Mouse (Mus musculus) heart, embryonic 16.5 days (tissue): ENCODE data around the gene Slc25a38. TPM values are rescaled to one million over a fixed set of nuclear protein-coding genes. Genes with fewer than 3 reads are reported as not detected.

ENCODE experiments used
- ATAC-seq: fragments of 200-750 bp; cut with Nextera tagmentation; replicated peaks from 2 replicates; pipeline ENCODE4 v1.8.0; 2017; ENCODE audit warnings: moderate number of reproducible peaks; ENCODE audit not compliant: insufficient read depth, low FRiP score; ENCODE audit errors: extremely low read depth
- H3K27ac ChIP-seq: fragments of 300-500 bp; sonication (generic); 2 replicates; pipeline ENCODE4 v1.5.1; 2014; ENCODE audit warnings: mild to moderate bottlenecking, low read length, control low read depth, moderate library complexity
- H3K27me3 ChIP-seq: fragments of 300-500 bp; sonication (generic); 2 replicates; pipeline ENCODE4 v1.6.1; 2014; ENCODE audit warnings: low read length, mixed read lengths; ENCODE audit not compliant: control insufficient read depth, insufficient read depth
- H3K36me3 ChIP-seq: fragments of 300-500 bp; sonication (generic); 2 replicates; pipeline ENCODE4 v1.6.1; 2014; ENCODE audit not compliant: control insufficient read depth, insufficient read depth
- H3K4me1 ChIP-seq: fragments of 300-500 bp; sonication (generic); 2 replicates; pipeline ENCODE4 v1.6.1; 2014; ENCODE audit warnings: low read length, mixed read lengths; ENCODE audit not compliant: control insufficient read depth, insufficient read depth
- H3K4me2 ChIP-seq: fragments of 300-500 bp; sonication (generic); 2 replicates; pipeline ENCODE4 v1.6.1; 2014; ENCODE audit warnings: low read depth, mild to moderate bottlenecking, control low read depth, low read length
- H3K4me3 ChIP-seq: fragments of 300-500 bp; sonication (generic); 2 replicates; pipeline ENCODE4 v1.5.1; 2014; ENCODE audit warnings: mild to moderate bottlenecking, control low read depth, low read length
- H3K9ac ChIP-seq: fragments of 300-500 bp; sonication (generic); 2 replicates; pipeline ENCODE4 v1.6.1; 2014; ENCODE audit warnings: low read length, control low read depth
- H3K9me3 ChIP-seq: fragments of 300-500 bp; sonication (generic); replicated peaks from 2 replicates; pipeline ENCODE4 v1.6.1; 2016; ENCODE audit warnings: low read length; ENCODE audit not compliant: control insufficient read depth
- WGBS: fragments of 180-500 bp; shearing (Covaris S2); extraction: QIAGEN DNeasy Blood & Tissue Kit; methylation state at CpG from one replicate; pipeline ENCODE4 v1.1.7; 2014; 5-methylcytosine and 5-hydroxymethylcytosine counted together
- polyA plus RNA-seq: library from polyadenylated mRNA; unstranded; fragments of >200 nt; fragmentation: Nextera tagmentation; extraction: Ambion mirVana; gene quantifications from 2 replicates; pipeline ENCODE4 v1.2.1, GENCODE M21; 2015

Slc25a38 gene
- polyA plus RNA-seq, 1 experiment from 2014 or later, result 23.0 TPM

DNA sequence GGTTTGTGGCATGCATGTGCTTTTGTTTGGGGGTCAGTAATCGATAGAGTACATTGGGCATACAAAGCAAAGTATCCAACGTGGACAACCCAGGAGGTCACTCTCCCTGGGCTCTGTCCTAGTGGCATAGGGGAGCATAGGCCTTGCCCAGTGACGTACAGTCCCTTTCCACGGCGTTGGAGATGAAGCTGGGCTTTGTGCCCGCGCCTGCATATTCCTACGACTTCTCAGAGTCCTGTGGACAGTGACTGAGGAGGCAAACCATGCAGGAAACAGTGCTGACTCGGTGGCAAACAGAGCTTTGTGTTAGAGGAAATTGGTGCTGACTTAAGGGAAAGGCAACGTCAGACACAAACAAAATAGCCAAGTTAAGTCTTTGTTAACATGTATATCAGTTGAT, 19.1 kb downstream of the Slc25a38 start:
- WGBS, result 60% methylated on average over 10 of the region's 10 CpGs
- no peaks in the 10 kb centered on the region for H3K27me3 ChIP-seq
- H3K4me3 ChIP-seq, result peak overlapping the region; percentile 99
- ATAC-seq, result no peak
- peaks cover 36% of the 10 kb centered on the region for H3K36me3 ChIP-seq
- peak overlapping the region; percentile 10; the same call in 1 of the 2 replicates for H3K27ac ChIP-seq
- peak overlapping the region; percentile 99 for H3K9ac ChIP-seq
- H3K9me3 ChIP-seq, result no peaks in the 10 kb centered on the region
- peaks cover 15% of the 10 kb centered on the region for H3K4me1 ChIP-seq
- H3K4me2 ChIP-seq, result peak overlapping the region; percentile 71

GRCm38 (mm10) chr9:120131784-120132288, 21.7 kb downstream of the Slc25a38 start:
- H3K4me2 ChIP-seq, result no peak overlapping the region
- H3K9ac ChIP-seq, result no peak overlapping the region
- no peak for ATAC-seq
- no peaks in the 10 kb centered on the region for H3K27me3 ChIP-seq
- no peaks in the 10 kb centered on the region for H3K9me3 ChIP-seq
- H3K4me3 ChIP-seq, result no peak overlapping the region
- H3K36me3 ChIP-seq, result peaks cover 36% of the 10 kb centered on the region
- no peak overlapping the region for H3K27ac ChIP-seq
- 82% methylated on average over 3 of the region's 3 CpGs for WGBS
- peaks cover 14% of the 10 kb centered on the region for H3K4me1 ChIP-seq

GRCm38 (mm10) chr9:120132980-120133754, 23.0 kb downstream of the Slc25a38 start:
- no peak overlapping the region for H3K27ac ChIP-seq
- no peaks in the 10 kb centered on the region for H3K27me3 ChIP-seq
- H3K9ac ChIP-seq, result no peak overlapping the region
- H3K4me3 ChIP-seq, result no peak overlapping the region
- no peaks in the 10 kb centered on the region for H3K9me3 ChIP-seq
- WGBS, result 37% methylated on average over 8 of the region's 8 CpGs
- no peak overlapping the region for H3K4me2 ChIP-seq
- ATAC-seq, result no peak
- peaks cover 13% of the 10 kb centered on the region for H3K4me1 ChIP-seq
- peaks cover 36% of the 10 kb centered on the region for H3K36me3 ChIP-seq

DNA sequence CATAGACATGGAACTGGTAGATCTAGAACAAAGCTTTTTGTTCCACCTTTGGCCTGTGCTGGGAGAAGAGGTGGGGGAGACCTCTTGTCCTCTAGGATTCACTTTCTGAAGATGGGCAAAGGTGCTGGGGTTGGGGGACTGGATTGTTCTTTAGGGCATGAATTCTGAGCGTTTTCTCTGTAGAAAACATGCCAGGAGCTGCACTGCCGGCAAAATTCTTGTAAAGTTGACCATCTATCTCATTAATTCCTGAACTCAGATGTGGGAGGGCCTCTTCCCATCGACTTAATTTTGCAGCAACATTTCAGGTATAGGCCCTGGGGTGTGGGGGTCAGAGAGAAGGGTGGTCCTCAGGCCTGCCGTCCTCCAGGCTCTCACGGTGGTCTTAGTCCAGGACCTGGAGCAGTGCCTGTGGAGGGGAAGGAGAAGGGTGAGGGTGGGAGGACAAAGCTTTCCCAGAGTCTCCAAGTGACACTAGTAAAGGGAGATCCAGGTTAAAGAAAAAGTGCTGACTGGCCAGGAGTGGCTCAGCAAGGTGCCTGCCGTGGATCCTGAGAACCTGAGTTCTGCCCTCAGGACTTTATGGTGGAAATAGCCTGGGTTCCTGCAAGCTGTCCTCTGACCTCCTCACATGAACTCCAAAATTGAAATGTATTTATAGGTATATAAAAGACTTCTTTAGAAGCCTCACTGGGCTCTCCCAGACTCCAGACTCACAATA, 23.7 kb downstream of the Slc25a38 start:
- Histone ChIP-seq H3K9me3 (no peaks in the 10 kb centered on the region), H3K27ac (no peak overlapping the region), H3K9ac (no peak overlapping the region), H3K4me3 (no peak overlapping the region), H3K4me1 (peaks cover 8% of the 10 kb centered on the region), H3K4me2 (no peak overlapping the region), H3K27me3 (no peaks in the 10 kb centered on the region), H3K36me3 (peaks cover 36% of the 10 kb centered on the region)
- ATAC-seq, result no peak
- WGBS, result 44% methylated on average over 6 of the region's 6 CpGs

DNA sequence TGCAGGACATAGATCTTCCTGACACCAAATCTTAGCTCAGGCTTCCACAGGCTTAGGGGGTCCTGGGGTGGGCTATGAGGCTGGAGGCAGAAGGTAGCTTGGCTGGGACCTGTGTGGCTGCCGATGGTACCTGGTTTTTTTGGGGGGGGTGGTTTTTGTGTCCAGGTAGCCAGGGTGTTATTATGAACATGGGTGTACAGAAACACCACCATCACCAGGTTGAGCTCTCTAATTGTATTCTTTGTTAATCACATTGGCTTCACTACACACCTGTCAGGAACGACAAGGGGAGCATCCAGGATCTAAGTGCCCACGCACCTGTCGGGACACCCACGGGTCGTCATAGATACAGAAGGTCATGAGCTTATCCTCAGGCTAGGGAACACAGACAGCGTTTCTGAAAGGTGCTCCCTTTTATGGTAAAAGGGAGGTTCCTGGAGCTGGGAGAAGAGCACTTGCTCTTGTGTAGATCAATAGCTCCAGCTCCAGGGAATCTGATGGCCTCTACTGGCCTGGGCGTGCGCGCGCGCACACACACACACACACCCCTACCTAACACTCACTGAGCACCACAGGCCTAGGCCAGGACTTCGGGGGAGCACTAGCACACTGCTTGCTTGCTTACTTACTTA, 24.5 kb downstream of the Slc25a38 start:
- no peak overlapping the region for H3K27ac ChIP-seq
- no peaks in the 10 kb centered on the region for H3K27me3 ChIP-seq
- H3K9ac ChIP-seq, result no peak overlapping the region
- no peak for ATAC-seq
- 0 out of 2 replicates have a peak, but pooled peaks cover 2% of the 10 kb centered on the region for H3K4me1 ChIP-seq
- H3K4me3 ChIP-seq, result no peak overlapping the region
- no peak overlapping the region for H3K4me2 ChIP-seq
- 74% methylated on average over 13 of the region's 13 CpGs for WGBS
- peaks cover 29% of the 10 kb centered on the region for H3K36me3 ChIP-seq
- no peaks in the 10 kb centered on the region for H3K9me3 ChIP-seq

GRCm38 (mm10) chr9:120135454-120135853, 25.3 kb downstream of the Slc25a38 start:
- no peak for ATAC-seq
- no peaks in the 10 kb centered on the region for H3K9me3 ChIP-seq
- 84% methylated on average over 11 of the region's 11 CpGs for WGBS

DNA sequence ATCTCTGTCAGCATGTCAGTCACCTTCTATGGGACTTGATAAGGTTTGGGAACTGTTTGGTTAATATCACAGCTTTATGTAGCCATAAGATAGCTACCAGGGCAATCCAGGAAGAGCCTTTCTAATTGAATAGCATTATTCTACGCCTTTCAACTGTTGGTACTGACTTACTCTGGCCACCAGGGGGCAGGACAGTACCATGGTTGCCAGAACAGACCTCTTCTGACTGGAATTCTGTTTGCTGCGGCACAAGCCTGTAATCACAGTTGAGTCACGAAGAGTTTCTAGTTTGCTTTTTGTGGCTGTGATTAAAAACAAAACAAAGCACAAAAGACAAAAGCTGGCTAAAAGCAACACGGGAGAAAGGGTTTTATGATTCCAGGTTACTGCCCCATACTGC, 30.5 kb downstream of the Slc25a38 start:
- no peaks in the 10 kb centered on the region for H3K9me3 ChIP-seq
- no peak overlapping the region for H3K4me3 ChIP-seq
- no peak overlapping the region for H3K27ac ChIP-seq
- no peaks in the 10 kb centered on the region for H3K36me3 ChIP-seq
- no peaks in the 10 kb centered on the region for H3K27me3 ChIP-seq
- no peak overlapping the region for H3K4me2 ChIP-seq
- no peak overlapping the region for H3K9ac ChIP-seq
- ATAC-seq, result peak; percentile 70
- WGBS, result 8% methylated on average over 4 of the region's 4 CpGs
- no peaks in the 10 kb centered on the region for H3K4me1 ChIP-seq

More at GRCm38 (mm10) chr9:120135454-120135853, 25.3 kb downstream of the Slc25a38 start:
- no peak overlapping the region for H3K4me3 ChIP-seq
- H3K36me3 ChIP-seq, result peaks cover 23% of the 10 kb centered on the region
- no peaks in the 10 kb centered on the region for H3K27me3 ChIP-seq
- no peak overlapping the region for H3K27ac ChIP-seq
- H3K9ac ChIP-seq, result no peak overlapping the region
- no peak overlapping the region for H3K4me2 ChIP-seq
- no peaks in the 10 kb centered on the region for H3K4me1 ChIP-seq

GRCm38 (mm10) chr9:120144474-120144873, 34.3 kb downstream of the Slc25a38 start:
- 80% methylated on average over 13 of the region's 13 CpGs for WGBS
- H3K36me3 ChIP-seq, result no peaks in the 10 kb centered on the region

More at GRCm38 (mm10) chr9:120144474-120144873, 34.3 kb downstream of the Slc25a38 start:
- Histone ChIP-seq H3K27me3 (no peaks in the 10 kb centered on the region), H3K4me1 (no peaks in the 10 kb centered on the region), H3K27ac (no peak overlapping the region), H3K4me2 (no peak overlapping the region), H3K4me3 (no peak overlapping the region), H3K9me3 (no peaks in the 10 kb centered on the region), H3K9ac (no peak overlapping the region)
- ATAC-seq, result no peak
